Mouse (Mus musculus) heart, embryonic 14.5 days (tissue): ENCODE measurements around the gene Rpp38. TPM values are rescaled to one million over a fixed set of nuclear protein-coding genes. Genes with fewer than 3 reads are reported as not detected.

ENCODE experiments used
- ATAC-seq: fragments of 200-750 bp; cut with Nextera tagmentation; 2 replicates; pipeline ENCODE4 v1.8.0; 2017; ENCODE audit warnings: low read depth, moderate TSS enrichment; ENCODE audit not compliant: insufficient number of reproducible peaks, insufficient read depth, low FRiP score
- H3K27ac ChIP-seq, 2 experiments: fragments of 200-500 bp in 1 of 2; fragments of 300-500 bp in 1 of 2; sonication (generic) in 1 of 2; replicated peaks in 1 of 2; 2 replicates each; pipeline ENCODE4 v1.5.1; 2012 to 2014; ENCODE audit warnings: low read depth in 2 of 2, low read length in 2 of 2, control low read depth in 1 of 2, mild to moderate bottlenecking in 1 of 2, mixed read lengths in 1 of 2; ENCODE audit not compliant: control insufficient read depth in 1 of 2, insufficient read depth in 1 of 2
- H3K27me3 ChIP-seq: fragments of 300-500 bp; sonication (generic); 2 replicates; pipeline ENCODE4 v1.6.1; 2014; ENCODE audit warnings: mild to moderate bottlenecking, low read length, control low read depth; ENCODE audit not compliant: control insufficient read depth, insufficient read depth
- H3K36me3 ChIP-seq: fragments of 300-500 bp; sonication (generic); 2 replicates; pipeline ENCODE4 v1.6.1; 2014; ENCODE audit warnings: mild to moderate bottlenecking, control low read depth, low read length, mixed read lengths; ENCODE audit not compliant: control insufficient read depth, insufficient read depth
- H3K4me1 ChIP-seq, 2 experiments: fragments of 200-500 bp in 1 of 2; fragments of 300-500 bp in 1 of 2; sonication (generic) in 1 of 2; 2 replicates each; pipeline ENCODE4 v1.6.1; 2012 to 2014; ENCODE audit warnings: low read length in 2 of 2, control low read depth in 1 of 2, mixed read lengths in 1 of 2; ENCODE audit not compliant: control insufficient read depth in 2 of 2, insufficient read depth in 2 of 2
- H3K4me2 ChIP-seq: fragments of 300-500 bp; sonication (generic); 2 replicates; pipeline ENCODE4 v1.6.1; 2014; ENCODE audit warnings: mild to moderate bottlenecking, low read length
- H3K4me3 ChIP-seq, 2 experiments: fragments of 200-500 bp in 1 of 2; fragments of 300-500 bp in 1 of 2; sonication (generic) in 1 of 2; 2 replicates each; pipeline ENCODE4 v1.5.1; 2012 to 2014; ENCODE audit warnings: low read length in 2 of 2, mild to moderate bottlenecking in 2 of 2, control low read depth in 1 of 2, low read depth in 1 of 2, moderate library complexity in 1 of 2; ENCODE audit not compliant: control insufficient read depth in 1 of 2, insufficient read depth in 1 of 2
- H3K9ac ChIP-seq: fragments of 300-500 bp; sonication (generic); 2 replicates; pipeline ENCODE4 v1.6.1; 2014; ENCODE audit warnings: mild to moderate bottlenecking, low read length
- H3K9me3 ChIP-seq: fragments of 300-500 bp; sonication (generic); 2 replicates; pipeline ENCODE4 v1.6.1; 2016; ENCODE audit warnings: low read length, control low read depth; ENCODE audit not compliant: control insufficient read depth
- WGBS: fragments of 180-500 bp; shearing (Covaris S2); extraction: QIAGEN DNeasy Blood & Tissue Kit; methylation state at CpG from one replicate; pipeline ENCODE4 v1.1.7; 2014; 5-methylcytosine and 5-hydroxymethylcytosine counted together
- polyA plus RNA-seq: library from polyadenylated mRNA; unstranded; fragments of >200 nt; fragmentation: Nextera tagmentation; extraction: Ambion mirVana; gene quantifications from 2 replicates; pipeline ENCODE4 v1.2.1, GENCODE M21; 2014

Gene Rpp38
- polyA plus RNA-seq, 1 experiment from 2014 or later: 12.8 TPM

GRCm38 (mm10) chr2:3324381-3325130 is 7.9 kb downstream of the Rpp38 start:
- ATAC-seq: no peak
- Histone ChIP-seq H3K4me1 (no peaks in the 10 kb centered on the region), H3K27ac (no peak overlapping the region), H3K9ac (no peak overlapping the region), H3K36me3 (peaks cover 87% of the 10 kb centered on the region), H3K9me3 (no peaks in the 10 kb centered on the region), H3K4me3 (no peak overlapping the region), H3K4me2 (no peak overlapping the region), H3K27me3 (no peaks in the 10 kb centered on the region)
- WGBS: 94% methylated on average over 7 of the region's 7 CpGs

GRCm38 (mm10) chr2:3323132-3323531 is 9.3 kb downstream of the Rpp38 start:
- Histone ChIP-seq H3K9me3 (no peaks in the 10 kb centered on the region), H3K27ac (no peak overlapping the region), H3K36me3 (peaks cover 87% of the 10 kb centered on the region), H3K4me1 (no peaks in the 10 kb centered on the region), H3K4me3 (no peak overlapping the region), H3K27me3 (no peaks in the 10 kb centered on the region), H3K9ac (no peak overlapping the region), H3K4me2 (no peak overlapping the region)
- ATAC-seq: no peak
- WGBS: 85% methylated on average over 2 of the region's 2 CpGs

- WGBS: 84% methylated on average over 3 of the region's 3 CpGs
- H3K9me3 ChIP-seq: no peaks in the 10 kb centered on the region
- H3K4me1 ChIP-seq: no peaks in the 10 kb centered on the region
- no peaks in the 10 kb centered on the region for H3K27me3 ChIP-seq
- peaks cover 26% of the 10 kb centered on the region for H3K36me3 ChIP-seq
- H3K9ac ChIP-seq: no peak overlapping the region
- H3K4me2 ChIP-seq: no peak overlapping the region
- ATAC-seq: no peak
- H3K4me3 ChIP-seq: no peak overlapping the region
- H3K27ac ChIP-seq: no peak overlapping the region
These were observed 26.9 kb downstream of the Rpp38 start for GRCm38 (mm10) chr2:3305426-3306025.

- Histone ChIP-seq H3K9ac (no peak overlapping the region), H3K4me3 (no peak overlapping the region), H3K36me3 (no peaks in the 10 kb centered on the region), H3K27ac (no peak overlapping the region), H3K4me1 (no peaks in the 10 kb centered on the region; a peak in 1 of 4 replicates), H3K9me3 (no peaks in the 10 kb centered on the region), H3K27me3 (no peaks in the 10 kb centered on the region), H3K4me2 (no peak overlapping the region)
- ATAC-seq: no peak
- WGBS: 89% methylated on average over 7 of the region's 7 CpGs
These were observed 36.6 kb downstream of the Rpp38 start for GRCm38 (mm10) chr2:3295826-3296225.

GRCm38 (mm10) chr2:3292170-3292569 is 40.3 kb downstream of the Rpp38 start:
- H3K36me3 ChIP-seq: no peaks in the 10 kb centered on the region
- no peak overlapping the region for H3K4me3 ChIP-seq
- H3K27ac ChIP-seq: no peak overlapping the region
- no peaks in the 10 kb centered on the region for H3K27me3 ChIP-seq
- no peaks in the 10 kb centered on the region for H3K9me3 ChIP-seq
- no peaks in the 10 kb centered on the region; a peak in 1 of 4 replicates for H3K4me1 ChIP-seq
- no peak for ATAC-seq
- H3K4me2 ChIP-seq: no peak overlapping the region
- no peak overlapping the region for H3K9ac ChIP-seq
- WGBS: 57% methylated on average over 1 of the region's 1 CpGs

DNA sequence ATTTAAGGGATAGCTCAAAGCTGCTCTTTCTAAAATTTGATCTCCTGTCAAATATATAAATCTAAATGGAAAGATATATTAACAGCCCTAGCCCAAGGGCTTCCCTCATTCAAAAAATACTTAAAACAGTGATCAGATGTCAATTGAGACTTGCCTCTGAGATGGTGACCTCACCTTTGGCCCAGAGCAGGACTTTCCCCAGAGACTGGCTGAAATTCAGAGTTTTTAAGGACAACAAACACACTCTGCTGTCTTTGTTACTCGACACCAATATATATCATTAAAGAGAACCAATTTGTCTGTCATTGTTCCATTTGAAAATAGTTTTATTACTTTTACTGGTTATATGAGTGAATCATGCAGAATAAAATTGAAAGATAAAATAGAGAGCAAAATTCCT is 42.9 kb downstream of the Rpp38 start:
- 84% methylated on average over 1 of the region's 1 CpGs for WGBS
- Histone ChIP-seq H3K4me3 (no peak overlapping the region), H3K9me3 (no peaks in the 10 kb centered on the region), H3K4me1 (peaks cover 0 to 13% of the 10 kb centered on the region in 2 experiments; a peak in 3 of 4 replicates), H3K27ac (no peak overlapping the region), H3K4me2 (no peak overlapping the region), H3K36me3 (no peaks in the 10 kb centered on the region), H3K27me3 (no peaks in the 10 kb centered on the region), H3K9ac (no peak overlapping the region)
- no peak for ATAC-seq

- Histone ChIP-seq H3K36me3 (no peaks in the 10 kb centered on the region), H3K9me3 (no peaks in the 10 kb centered on the region), H3K27me3 (no peaks in the 10 kb centered on the region), H3K4me1 (peaks cover 6 to 20% of the 10 kb centered on the region in 2 experiments), H3K27ac (no peak overlapping the region), H3K4me2 (peak overlapping the region; percentile 78; the same call in 1 of the 2 replicates), H3K4me3 (peak overlapping the region in 1 of 2 experiments; percentile 98; a peak in 1 of 4 replicates), H3K9ac (no peak overlapping the region)
- 65% methylated on average over 2 of the region's 2 CpGs for WGBS
- no peak for ATAC-seq
These were observed 46.2 kb downstream of the Rpp38 start for GRCm38 (mm10) chr2:3286243-3286642.
